Mouse (Mus musculus) yolk sac, embryonic 10.5 days (tissue): Measurements from ENCODE around the gene Olfr910.

Experiments used
- DNase-seq: peaks from one replicate; pipeline ENCODE4 v3.0.0-alpha.2; 2017; ENCODE audit warnings: low spot score

Gene Olfr910

DNA sequence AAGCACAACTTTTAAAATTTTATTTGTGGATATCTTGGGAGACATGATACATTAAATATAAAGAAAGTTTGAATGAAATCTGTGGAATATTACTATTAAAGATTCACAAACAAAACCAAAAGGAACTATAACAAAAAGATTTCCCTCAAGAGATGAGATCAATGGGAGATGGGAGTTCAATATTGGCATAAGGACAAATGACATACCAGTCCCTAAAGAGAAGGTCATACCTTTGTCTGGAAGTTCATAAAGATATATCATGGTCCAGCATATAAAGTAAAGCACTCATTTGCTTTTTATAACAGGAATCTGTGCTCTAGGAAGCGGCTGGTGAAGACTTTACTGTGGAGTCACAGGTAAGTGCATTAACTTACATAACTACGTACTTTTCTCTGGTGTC lies at the start of gene Olfr910:
TSS of gene Olfr910 (plus strand) at position 301 of the 400 bp plus-strand sequence.
- DNase-seq: no peak

DNA sequence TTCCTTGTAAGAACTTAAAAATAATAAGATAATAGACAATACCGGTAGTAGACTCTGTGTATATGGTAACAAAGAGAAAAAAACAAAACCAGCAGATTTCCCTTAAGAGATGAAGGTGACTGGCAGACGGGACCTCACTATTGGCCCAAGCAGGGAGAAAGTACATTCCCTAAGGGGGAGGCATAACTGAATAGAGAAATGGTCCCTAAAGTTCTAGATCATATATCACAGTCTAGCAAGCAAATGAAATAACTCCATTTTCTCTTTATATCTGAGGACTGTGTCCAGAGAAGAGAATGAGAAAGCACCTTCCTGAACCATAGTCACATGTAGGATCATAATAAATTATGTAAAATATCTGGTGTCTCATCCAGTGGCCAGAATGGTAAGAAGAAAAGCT lies 42.1 kb upstream of the Olfr910 start, which contains the start of gene Olfr907:
TSS of gene Olfr907 (plus strand) at position 301 of the 400 bp plus-strand sequence.
- DNase-seq: no peak

DNA sequence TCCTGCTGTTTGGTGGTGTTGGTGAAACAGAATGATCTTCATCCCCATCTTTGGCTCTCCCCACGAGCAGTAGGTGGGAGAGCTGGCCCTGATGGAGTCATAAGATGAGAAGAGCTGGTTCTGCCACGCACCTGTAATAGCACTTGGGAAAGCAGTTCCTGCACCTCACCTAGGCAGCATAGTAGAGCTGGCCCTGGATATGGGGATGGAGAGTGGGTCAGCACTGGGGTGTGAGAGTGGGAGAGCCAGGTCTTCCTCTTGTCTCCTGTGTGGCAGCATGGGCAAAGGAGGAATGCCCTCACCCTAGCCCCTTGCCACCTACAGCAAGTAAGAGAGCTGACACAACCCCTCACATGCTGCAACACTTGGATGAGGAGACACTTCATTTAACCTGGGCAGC lies 25.3 kb upstream of the Olfr910 start:
- DNase-seq: no peak

DNA sequence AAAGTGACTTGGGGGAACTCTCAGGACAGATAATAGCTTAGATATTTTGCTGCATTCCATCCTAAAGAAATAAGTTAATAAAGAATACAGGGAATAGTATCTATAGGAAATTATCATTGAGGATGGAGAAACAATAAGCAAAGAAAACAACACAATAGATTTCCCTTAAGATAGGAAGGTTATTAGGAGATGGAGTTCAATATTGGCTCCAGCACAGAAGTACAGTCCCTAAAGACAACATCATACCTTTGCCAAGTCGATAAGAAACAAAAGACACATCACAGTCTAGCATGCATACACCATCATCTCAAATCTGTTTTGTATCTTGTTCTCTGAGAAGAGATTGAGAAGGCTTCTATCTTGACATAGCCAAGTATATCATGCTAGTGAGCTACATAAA lies 16.4 kb upstream of the Olfr910 start, which contains the start of gene Olfr911-ps1:
TSS of gene Olfr911-ps1 (plus strand) at position 301 of the 400 bp plus-strand sequence.
- no peak for DNase-seq

DNA sequence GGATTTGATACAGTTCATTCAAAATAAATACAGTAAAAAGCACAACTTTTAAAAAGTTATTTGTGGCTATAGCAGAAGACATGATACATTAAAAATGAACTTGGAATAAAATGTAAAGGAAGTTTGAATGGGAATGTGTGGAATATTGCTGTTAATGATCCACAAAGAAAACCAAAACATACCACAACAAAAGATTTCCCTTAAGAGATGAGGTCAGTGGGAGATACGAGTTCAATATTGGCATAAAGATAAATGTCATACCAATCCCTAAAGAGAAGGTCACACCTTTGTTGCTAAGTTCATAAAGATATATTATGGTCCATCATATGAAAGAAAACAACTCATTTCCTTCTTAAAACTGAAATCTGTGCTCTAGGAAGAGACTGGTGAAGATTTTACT lies 42.2 kb downstream of the Olfr910 start, which contains the start of gene Olfr912:
TSS of gene Olfr912 (plus strand) at position 301 of the 400 bp plus-strand sequence.
- no peak for DNase-seq
